Mouse (Mus musculus) heart, postnatal 4 days (tissue): ENCODE measurements at regions not wholly inside any gene's neighbourhood (a gene's known extent, or its start where the extent isn't known, plus 50 kb on each side); places are given as distances from the start of the nearest gene placed in this dataset.

Source experiments
- DNase-seq: peaks from one replicate; pipeline ENCODE4 v3.0.0; 2021

GRCm38 (mm10) chr12:80017376-80017929 lies 95.4 kb downstream of the Zfp36l1 start:
- no peak for DNase-seq

GRCm38 (mm10) chr12:80015938-80016337 lies 96.9 kb downstream of the Zfp36l1 start:
- DNase-seq = no peak

- DNase-seq = no peak
Observed at GRCm38 (mm10) chr12:80014598-80014983, 98.2 kb downstream of the Zfp36l1 start.

- DNase-seq = peak; percentile 53
Observed at GRCm38 (mm10) chr12:80013904-80014597, 98.8 kb downstream of the Zfp36l1 start.

GRCm38 (mm10) chr12:80013577-80013903 lies 99.3 kb downstream of the Zfp36l1 start:
- no peak for DNase-seq

GRCm38 (mm10) chr12:80011916-80012315 lies 100.9 kb downstream of the Zfp36l1 start:
- DNase-seq = no peak

GRCm38 (mm10) chr12:80010947-80011346 lies 101.9 kb downstream of the Zfp36l1 start:
- DNase-seq = no peak

- DNase-seq = no peak
Observed at GRCm38 (mm10) chr12:80010220-80010619, 102.6 kb downstream of the Zfp36l1 start.

- no peak for DNase-seq
Observed at GRCm38 (mm10) chr12:80007849-80008248, 105.0 kb downstream of the Zfp36l1 start.

GRCm38 (mm10) chr12:80005227-80005919 lies 107.4 kb downstream of the Zfp36l1 start:
- no peak for DNase-seq

GRCm38 (mm10) chr12:80004575-80004974 lies 108.2 kb downstream of the Zfp36l1 start:
- DNase-seq = no peak

GRCm38 (mm10) chr12:80003486-80003885 lies 109.3 kb downstream of the Zfp36l1 start:
- DNase-seq = no peak

- no peak for DNase-seq
Observed at GRCm38 (mm10) chr12:80002474-80003125, 110.2 kb downstream of the Zfp36l1 start.

GRCm38 (mm10) chr12:80001794-80002193 lies 111.0 kb downstream of the Zfp36l1 start:
- peak; percentile 62 for DNase-seq

- DNase-seq = no peak
Observed at GRCm38 (mm10) chr12:79999868-80000370, 112.9 kb downstream of the Zfp36l1 start.

- DNase-seq = no peak
Observed at GRCm38 (mm10) chr12:79998788-79999187, 114.0 kb downstream of the Zfp36l1 start.

GRCm38 (mm10) chr12:79998339-79998738 lies 114.5 kb downstream of the Zfp36l1 start:
- DNase-seq = no peak

GRCm38 (mm10) chr12:79997201-79997600 lies 115.6 kb downstream of the Zfp36l1 start:
- no peak for DNase-seq

- no peak for DNase-seq
Observed at GRCm38 (mm10) chr12:79995521-79996094, 117.2 kb downstream of the Zfp36l1 start.

GRCm38 (mm10) chr12:79993821-79994571 lies 118.8 kb downstream of the Zfp36l1 start:
- peak; percentile 66 for DNase-seq

GRCm38 (mm10) chr12:79991279-79991678 lies 121.5 kb downstream of the Zfp36l1 start:
- no peak for DNase-seq

GRCm38 (mm10) chr12:79990751-79991150 lies 122.1 kb downstream of the Zfp36l1 start:
- DNase-seq = no peak
